Mouse (Mus musculus): Measurements from ENCODE around the gene R3hdml. TPM values are rescaled to one million over a fixed set of nuclear protein-coding genes. Genes with fewer than 3 reads are reported as not detected.

R3hdml gene
- total and polyA plus RNA-seq, 3 experiments, result not detected

GRCm38 (mm10) chr2:163452738-163453137 lies 39.4 kb upstream of the R3hdml start:
- in situ Hi-C loops (cut with MboI; ENCODE audit: low pct_ligation_motif_present, low pct_unique_long_range_greater_than_20kb, low sequenced_read_pairs) (no loop called here), dilution Hi-C loops (cut with MboI; ENCODE audit: extremely low pct_ligation_motif_present, extremely low pct_unique_long_range_greater_than_20kb, low sequenced_read_pairs) (no loop called here)
- no peaks in the 10 kb centered on the region for H3K36me3 ChIP-seq (replicated peaks in 1 of 2; ENCODE audit: control insufficient read depth in 1 of 2, insufficient read depth in 1 of 2, low read length in 1 of 2)
- no peaks in the 10 kb centered on the region for H3K79me2 ChIP-seq (replicated peaks; ENCODE audit: control insufficient read depth, extremely low read depth, insufficient read depth, poor library complexity, severe bottlenecking)
- TF ChIP-seq MAZ (IDR thresholded peaks at IDR 0.05; ENCODE audit: low read depth, low read length) (no peak), KAT2A (IDR thresholded peaks at IDR 0.05; ENCODE audit: insufficient replicate concordance, low read length) (no peak), MAX (IDR thresholded peaks at IDR 0.05; ENCODE audit: low read length) (no peak), MYC (IDR thresholded peaks at IDR 0.05; ENCODE audit: low read depth, low read length) (no peak), CTCF (conservative IDR thresholded peaks at IDR 0.05 in 1 of 2, IDR thresholded peaks at IDR 0.05 in 1 of 2; ENCODE audit: low read depth in 2 of 2, low read length in 2 of 2) (peak in 1 of 2 experiments; percentile 33; a peak in 2 of 4 replicates), TCF12 (IDR thresholded peaks at IDR 0.05; ENCODE audit: low read depth, low read length) (no peak), RCOR1 (conservative IDR thresholded peaks at IDR 0.05; ENCODE audit: low read depth, low read length) (no peak), RAD21 (IDR thresholded peaks at IDR 0.05; ENCODE audit: low read depth, low read length) (peak; percentile 5), POLR2AphosphoS2 (IDR thresholded peaks at IDR 0.05; ENCODE audit: low read depth, low read length) (no peak)
- no peak overlapping the region for H3K9ac ChIP-seq (ENCODE audit: insufficient read depth, low read depth)
- no peaks in the 10 kb centered on the region for H3K4me1 ChIP-seq (ENCODE audit: control insufficient read depth in 1 of 2, insufficient read depth in 2 of 2)
- H3K4me3 ChIP-seq (replicated peaks in 1 of 3; ENCODE audit: low read depth in 2 of 3, low read length in 2 of 3, poor library complexity in 1 of 3), result no peak overlapping the region
- no peak overlapping the region for H3K27ac ChIP-seq (ENCODE audit: insufficient read depth, low read depth)
- no peak overlapping the region for H3K4me2 ChIP-seq (ENCODE audit: insufficient read depth, low read depth, poor library complexity, severe bottlenecking)
- H3K9me3 ChIP-seq (replicated peaks; ENCODE audit: low read length), result no peaks in the 10 kb centered on the region
- DNase-seq (ENCODE audit: extremely low read depth), result no peak
- peaks cover 93% of the 10 kb centered on the region for H3K27me3 ChIP-seq (replicated peaks)

DNA sequence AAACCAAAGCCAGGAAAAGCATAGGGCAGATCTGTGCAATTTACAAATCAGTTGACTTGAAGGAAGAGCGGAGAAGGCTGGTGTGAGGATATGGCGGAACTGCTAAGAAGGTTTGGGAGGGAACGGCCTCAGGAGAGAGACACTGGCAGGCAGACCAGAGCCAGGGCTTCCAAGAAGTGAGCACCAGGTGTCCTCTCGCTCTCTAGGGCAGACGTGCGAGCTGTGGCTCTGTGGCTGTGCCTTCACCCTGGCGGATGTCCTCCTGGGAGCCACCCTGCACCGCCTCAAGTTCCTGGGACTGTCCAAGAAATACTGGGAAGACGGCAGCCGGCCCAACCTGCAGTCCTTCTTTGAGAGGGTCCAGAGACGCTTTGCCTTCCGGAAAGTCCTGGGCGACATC lies 38.7 kb upstream of the R3hdml start:
- Histone ChIP-seq H3K36me3 (replicated peaks in 1 of 2; ENCODE audit: control insufficient read depth in 1 of 2, insufficient read depth in 1 of 2, low read length in 1 of 2) (no peaks in the 10 kb centered on the region), H3K4me2 (ENCODE audit: insufficient read depth, low read depth, poor library complexity, severe bottlenecking) (no peak overlapping the region), H3K27me3 (replicated peaks) (peaks cover 93% of the 10 kb centered on the region), H3K79me2 (replicated peaks; ENCODE audit: control insufficient read depth, extremely low read depth, insufficient read depth, poor library complexity, severe bottlenecking) (no peaks in the 10 kb centered on the region), H3K27ac (ENCODE audit: insufficient read depth, low read depth) (no peak overlapping the region), H3K9ac (ENCODE audit: insufficient read depth, low read depth) (no peak overlapping the region), H3K4me1 (ENCODE audit: control insufficient read depth in 1 of 2, insufficient read depth in 2 of 2) (no peaks in the 10 kb centered on the region), H3K4me3 (replicated peaks in 1 of 3; ENCODE audit: low read depth in 2 of 3, low read length in 2 of 3, poor library complexity in 1 of 3) (no peak overlapping the region), H3K9me3 (replicated peaks; ENCODE audit: low read length) (no peaks in the 10 kb centered on the region)
- DNase-seq (ENCODE audit: extremely low read depth), result no peak
- dilution Hi-C loops (cut with MboI; ENCODE audit: extremely low pct_ligation_motif_present, extremely low pct_unique_long_range_greater_than_20kb, low sequenced_read_pairs) (no loop called here), in situ Hi-C loops (cut with MboI; ENCODE audit: low pct_ligation_motif_present, low pct_unique_long_range_greater_than_20kb, low sequenced_read_pairs) (no loop called here)
- TF ChIP-seq EP300 (IDR thresholded peaks at IDR 0.05; ENCODE audit: low read length) (no peak), BHLHE40 (IDR thresholded peaks at IDR 0.05; ENCODE audit: low read depth, low read length) (no peak), TCF12 (IDR thresholded peaks at IDR 0.05; ENCODE audit: low read depth, low read length) (no peak), POLR2AphosphoS2 (IDR thresholded peaks at IDR 0.05; ENCODE audit: low read depth, low read length) (no peak), USF1 (IDR thresholded peaks at IDR 0.05; ENCODE audit: low read depth, low read length) (no peak)

GRCm38 (mm10) chr2:163458539-163459265 lies 33.4 kb upstream of the R3hdml start:
- no peaks in the 10 kb centered on the region for H3K36me3 ChIP-seq (replicated peaks in 1 of 2; ENCODE audit: control insufficient read depth in 1 of 2, insufficient read depth in 1 of 2, low read length in 1 of 2)
- no peak overlapping the region for H3K4me3 ChIP-seq (replicated peaks in 1 of 3; ENCODE audit: low read depth in 2 of 3, low read length in 2 of 3, poor library complexity in 1 of 3)
- no peak overlapping the region for H3K4me2 ChIP-seq (ENCODE audit: insufficient read depth, low read depth, poor library complexity, severe bottlenecking)
- no peaks in the 10 kb centered on the region for H3K9me3 ChIP-seq (replicated peaks; ENCODE audit: low read length)
- TF ChIP-seq POLR2A (IDR thresholded peaks at IDR 0.05; ENCODE audit: low read depth, low read length) (no peak), MAFK (IDR thresholded peaks at IDR 0.05; ENCODE audit: insufficient replicate concordance, low read length) (no peak), MEF2A (IDR thresholded peaks at IDR 0.05; ENCODE audit: borderline replicate concordance, low read depth, low read length) (no peak), TBP (conservative IDR thresholded peaks at IDR 0.05; ENCODE audit: low read depth, low read length) (no peak), USF2 (conservative IDR thresholded peaks at IDR 0.05; ENCODE audit: low read depth, low read length) (no peak), NRF1 (IDR thresholded peaks at IDR 0.05; ENCODE audit: low read depth, low read length) (no peak), ETS1 (conservative IDR thresholded peaks at IDR 0.05; ENCODE audit: low read depth, low read length) (no peak), RCOR1 (conservative IDR thresholded peaks at IDR 0.05; ENCODE audit: low read depth, low read length) (no peak), MAZ (IDR thresholded peaks at IDR 0.05; ENCODE audit: low read depth, low read length) (no peak), USF1 (IDR thresholded peaks at IDR 0.05; ENCODE audit: low read depth, low read length) (no peak), MYC (IDR thresholded peaks at IDR 0.05; ENCODE audit: low read depth, low read length) (no peak), TCF12 (IDR thresholded peaks at IDR 0.05; ENCODE audit: low read depth, low read length) (no peak), MXI1 (IDR thresholded peaks at IDR 0.05; ENCODE audit: low read depth, low read length) (no peak), E2F4 (IDR thresholded peaks at IDR 0.05; ENCODE audit: insufficient replicate concordance, low read depth, low read length) (no peak)
- H3K27ac ChIP-seq (ENCODE audit: insufficient read depth, low read depth), result no peak overlapping the region
- in situ Hi-C loops (cut with MboI; ENCODE audit: low pct_ligation_motif_present, low pct_unique_long_range_greater_than_20kb, low sequenced_read_pairs) (no loop called here), dilution Hi-C loops (cut with MboI; ENCODE audit: extremely low pct_ligation_motif_present, extremely low pct_unique_long_range_greater_than_20kb, low sequenced_read_pairs) (no loop called here)
- no peak for DNase-seq (ENCODE audit: extremely low read depth)
- no peaks in the 10 kb centered on the region for H3K79me2 ChIP-seq (replicated peaks; ENCODE audit: control insufficient read depth, extremely low read depth, insufficient read depth, poor library complexity, severe bottlenecking)
- peaks cover 55% of the 10 kb centered on the region for H3K27me3 ChIP-seq (replicated peaks)
- H3K9ac ChIP-seq (ENCODE audit: insufficient read depth, low read depth), result no peak overlapping the region
- no peaks in the 10 kb centered on the region for H3K4me1 ChIP-seq (ENCODE audit: control insufficient read depth in 1 of 2, insufficient read depth in 2 of 2)
